Mouse (Mus musculus): ENCODE data around the gene Hmgn5. TPM values are rescaled to one million over a fixed set of nuclear protein-coding genes. Genes with fewer than 3 reads are reported as not detected.

Hmgn5 gene
- 1.0 and 1.3 TPM in 2 replicates for polyA plus RNA-seq (2012; rRNA removed)

- peak; percentile 72 for DNase-seq (ENCODE audit: low read depth, low spot score)
- WGBS: 21% methylated on average over 25 of the region's 25 CpGs
Observed at GRCm38 (mm10) chrX:109013283-109013682, at the start of gene Hmgn5. Hmgn5 (minus strand) TSS chrX:109013404.

DNA sequence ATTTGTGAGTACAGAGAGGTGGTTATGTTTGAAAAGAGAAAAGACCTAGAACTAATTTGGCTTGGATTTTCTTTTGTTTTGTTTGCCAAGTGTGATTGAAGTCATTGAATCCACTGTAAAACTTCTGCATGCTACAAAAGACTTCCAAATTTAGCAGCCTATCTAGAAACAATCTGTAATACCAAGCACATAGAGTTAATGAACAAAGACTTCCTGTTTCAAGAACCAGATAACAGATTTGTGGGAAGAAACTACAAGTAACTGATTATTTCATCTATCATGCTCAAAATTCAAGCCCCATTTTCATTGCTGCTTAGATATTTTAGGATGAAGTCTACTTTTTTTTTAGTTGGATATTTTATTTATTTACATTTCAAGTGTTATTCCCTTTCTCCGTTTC is 34.6 kb upstream of the Hmgn5 start:
- DNase-seq (ENCODE audit: low read depth, low spot score): no peak
- 44% methylated on average over 1 of the region's 1 CpGs for WGBS

DNA sequence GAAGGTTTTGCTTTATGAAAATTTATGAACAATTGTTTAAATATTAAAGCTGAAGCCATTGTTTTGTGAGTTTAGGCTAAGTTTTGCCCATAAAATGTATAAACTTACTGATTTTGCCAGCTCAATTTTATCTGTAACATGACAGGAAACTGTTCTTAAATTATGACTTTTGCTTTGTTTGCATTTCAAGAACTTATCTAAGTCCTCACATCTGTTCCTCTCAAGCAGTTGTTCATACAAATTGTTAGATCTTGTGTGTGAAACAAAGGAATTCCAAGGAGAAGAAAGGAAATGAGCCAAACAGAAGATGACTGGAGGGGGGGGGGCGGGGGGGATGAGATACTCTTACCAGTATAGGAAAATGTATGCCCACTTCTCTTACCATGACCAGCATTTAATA is 13.0 kb upstream of the Hmgn5 start:
- no peak for DNase-seq (ENCODE audit: low read depth, low spot score)
- 54% methylated on average over 1 of the region's 1 CpGs for WGBS

DNA sequence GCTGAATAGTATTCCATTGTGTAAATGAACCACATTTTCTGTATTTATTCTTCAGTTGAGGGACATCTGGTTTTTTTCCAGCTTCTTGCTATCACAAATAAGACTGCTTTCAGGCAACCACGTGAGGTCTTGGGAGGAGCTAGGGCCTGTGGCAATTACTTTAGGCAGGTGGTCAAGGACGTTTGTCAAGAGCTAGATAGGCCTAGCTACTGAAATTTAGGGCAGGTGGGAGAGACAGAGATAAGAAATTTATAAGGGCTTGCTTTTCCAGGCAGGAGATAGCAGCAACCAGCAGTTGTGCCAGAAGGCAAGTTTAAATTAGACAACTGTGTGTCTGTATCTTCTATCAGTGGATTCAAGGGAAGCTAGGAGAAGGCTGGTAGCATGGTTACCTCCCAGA is 7.7 kb upstream of the Hmgn5 start:
- WGBS: 36% methylated on average over 2 of the region's 2 CpGs
- DNase-seq (ENCODE audit: low read depth, low spot score): no peak

DNA sequence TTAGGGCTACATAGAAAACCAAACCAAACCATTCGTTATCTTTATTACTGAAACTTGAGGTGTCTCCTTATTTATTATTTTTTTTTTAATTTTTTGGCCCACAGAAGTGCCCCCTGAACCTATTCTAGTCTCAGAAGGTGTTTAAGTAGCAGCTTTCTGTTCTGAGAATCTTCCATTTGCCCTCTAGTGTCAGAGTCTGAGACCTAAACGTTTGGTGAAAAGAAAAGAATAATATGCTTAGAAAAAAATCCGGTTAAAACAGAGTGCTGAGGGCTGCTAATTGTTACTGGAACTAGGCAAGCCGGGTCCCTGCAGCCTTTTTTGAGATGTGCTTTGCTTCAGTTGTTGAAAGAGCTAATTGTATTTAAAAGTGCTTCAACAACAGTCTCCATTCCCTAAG is 962 bp upstream of the Hmgn5 start:
- DNase-seq (ENCODE audit: low read depth, low spot score): no peak
- WGBS: 21% methylated on average over 4 of the region's 4 CpGs

GRCm38 (mm10) chrX:109013686-109014085 is 482 bp upstream of the Hmgn5 start:
- WGBS: 21% methylated on average over 17 of the region's 17 CpGs

GRCm38 (mm10) chrX:109012371-109013031 is 703 bp downstream of the Hmgn5 start:
- peak; percentile 29 for DNase-seq (ENCODE audit: low read depth, low spot score)
- WGBS: 19% methylated on average over 23 of the region's 23 CpGs

More at GRCm38 (mm10) chrX:109013686-109014085, 482 bp upstream of the Hmgn5 start:
- peak; percentile 18 for DNase-seq (ENCODE audit: low read depth, low spot score)

- 24% methylated on average over 13 of the region's 13 CpGs for WGBS
- DNase-seq (ENCODE audit: low read depth, low spot score): peak; percentile 10
Observed at GRCm38 (mm10) chrX:109011611-109012185, 1.5 kb downstream of the Hmgn5 start.

DNA sequence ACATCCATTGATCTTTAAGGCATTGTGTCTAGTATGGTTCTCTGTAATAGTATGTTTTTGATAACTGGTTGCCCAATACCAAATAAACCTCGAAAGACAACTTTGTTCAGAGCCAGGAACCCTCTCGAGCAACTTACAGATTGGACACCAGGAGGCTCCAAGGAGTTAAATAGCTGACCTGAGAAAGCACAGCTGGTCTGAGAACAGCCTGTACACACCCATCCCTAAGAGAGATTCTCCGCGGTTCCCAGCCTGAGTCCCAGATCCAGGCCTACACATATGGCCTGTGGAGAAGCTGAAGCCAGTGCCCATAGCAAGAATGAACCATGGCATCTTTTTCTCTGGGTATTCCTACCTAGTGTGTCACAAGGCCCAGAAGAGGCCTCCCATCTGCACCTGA is 11.9 kb downstream of the Hmgn5 start:
- no peak for DNase-seq (ENCODE audit: low read depth, low spot score)
- WGBS: 39% methylated on average over 4 of the region's 4 CpGs

Other genes starting within 250 kb of the Hmgn5 start
- gene Brwd3, start 179.0 kb downstream of the Hmgn5 start, polyA plus RNA-seq (2012; rRNA removed): 0.60 and 1.3 TPM in 2 replicates
- 10.1 and 13.3 TPM in 2 replicates for gene Sh3bgrl, start 82.0 kb upstream of the Hmgn5 start, polyA plus RNA-seq (2012; rRNA removed)
- gene Gm6377, start 183.4 kb upstream of the Hmgn5 start, polyA plus RNA-seq (2012; rRNA removed): 0.04 and 0.11 TPM in 2 replicates